Mouse (Mus musculus): ENCODE results near the gene Stum.

Gene Stum

DNA sequence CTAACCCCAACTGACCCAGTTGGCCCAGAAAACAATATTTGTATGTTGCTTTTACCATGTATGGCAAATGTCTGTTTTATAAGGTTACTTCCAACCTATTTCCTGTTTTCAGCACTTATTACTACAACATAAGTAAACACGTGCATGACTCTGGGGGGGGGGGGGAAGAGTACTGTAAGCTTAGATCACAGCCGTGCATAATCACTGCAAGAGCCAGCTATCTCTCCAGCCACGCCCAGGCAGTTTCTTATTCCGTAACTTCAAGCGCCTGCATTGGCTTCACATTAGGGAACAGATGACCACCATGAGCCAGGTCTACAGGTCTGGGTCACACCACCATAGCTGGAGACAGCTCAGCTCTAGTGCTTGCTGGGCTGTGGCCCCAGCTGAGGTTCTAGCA is 53.5 kb downstream of the Stum start:
- in situ Hi-C loops (cut with MboI, MseI): loop anchor here (10.0 kb wide), 1 partner anchor 335 kb away; no protein-coding TSS in a partner anchor

DNA sequence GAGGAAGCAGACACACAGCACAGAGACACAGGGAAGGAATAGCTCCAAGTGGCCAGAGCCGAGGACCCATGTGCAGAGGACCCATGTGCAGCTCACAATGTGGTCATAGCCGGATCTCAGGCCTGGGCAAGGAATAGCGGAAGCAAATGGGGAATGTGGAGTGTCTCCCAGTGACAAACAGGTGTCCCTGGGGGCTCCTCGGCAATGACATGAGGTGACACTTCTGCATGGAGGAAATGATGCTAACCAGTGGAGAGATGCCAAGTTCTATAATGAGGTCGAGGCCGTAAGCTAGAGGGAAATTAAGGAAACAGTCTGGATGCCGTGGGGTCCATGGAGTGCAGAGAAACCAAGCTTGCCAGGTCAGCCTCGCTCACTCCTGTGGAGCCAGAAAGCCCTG is 54.4 kb downstream of the Stum start:
- in situ Hi-C loops (cut with MboI, MseI): no loop called here

DNA sequence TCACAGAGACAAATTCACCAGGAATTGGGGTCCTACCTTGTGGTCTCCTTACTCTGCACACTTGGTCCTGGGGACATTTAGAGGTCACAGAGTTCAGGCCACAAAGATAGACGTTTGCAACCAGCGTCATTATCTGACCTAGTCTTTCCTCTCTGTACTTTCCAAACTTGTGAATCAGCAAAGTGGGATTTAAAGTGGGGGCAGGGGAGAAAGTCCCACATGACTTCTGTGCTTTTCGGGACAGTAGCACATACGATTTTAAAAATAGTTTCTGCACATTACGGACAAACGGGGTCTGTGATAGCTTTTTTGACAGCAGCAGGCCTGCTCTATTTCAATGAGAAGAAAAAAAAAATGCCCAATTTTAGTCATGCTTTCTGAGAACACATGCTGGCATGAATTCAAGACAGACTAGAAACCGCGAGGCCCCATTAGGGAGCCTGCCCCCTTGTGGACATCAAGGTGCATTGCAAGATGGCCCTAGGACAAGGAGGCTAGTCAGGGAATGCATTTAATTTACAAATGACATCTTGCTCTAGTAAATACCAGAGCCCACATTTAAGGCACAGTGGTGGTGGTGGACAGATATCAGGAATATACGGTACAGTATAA is 55.1 kb downstream of the Stum start:
- in situ Hi-C loops (cut with MboI, MseI): no loop called here

DNA sequence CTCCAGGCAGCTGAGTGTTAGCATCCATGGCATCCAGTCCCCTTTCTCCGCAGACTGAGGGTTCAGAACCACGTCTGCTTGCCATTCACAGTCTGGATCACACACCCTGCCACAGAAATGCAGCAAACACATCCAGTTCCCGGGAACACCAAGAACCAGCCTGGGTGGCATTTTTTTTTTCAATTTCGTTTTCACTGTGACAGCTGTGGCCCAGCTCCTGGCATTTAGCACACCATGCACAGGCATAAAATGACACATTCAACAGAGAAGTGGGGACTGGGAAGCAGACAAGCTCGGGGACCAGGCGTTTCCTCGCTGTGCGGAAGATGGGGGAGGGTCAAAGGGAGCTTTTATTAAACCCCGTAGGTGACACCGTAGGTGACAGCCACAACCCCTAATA is 55.6 kb downstream of the Stum start:
- in situ Hi-C loops (cut with MboI, MseI): no loop called here

DNA sequence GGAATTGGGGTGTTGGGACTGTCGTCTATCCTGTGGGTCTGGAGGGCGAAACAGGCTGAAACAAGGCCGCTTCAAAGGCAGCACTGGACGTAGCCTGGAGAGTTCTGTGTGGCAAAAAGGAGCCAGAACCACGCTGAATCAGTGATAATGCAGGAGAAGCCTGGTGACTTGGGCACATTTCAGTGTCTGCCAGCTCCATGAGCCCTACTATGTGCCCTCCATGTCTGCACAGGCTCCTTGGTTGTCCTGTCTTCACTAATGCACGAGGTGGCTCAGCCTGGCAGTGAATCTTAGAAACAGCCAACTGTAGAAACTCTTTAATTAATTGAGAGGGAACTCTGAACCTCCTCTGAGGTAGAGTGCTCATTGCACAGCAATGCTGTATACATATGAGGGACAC is 56.9 kb downstream of the Stum start:
- in situ Hi-C loops (cut with MboI, MseI): no loop called here

DNA sequence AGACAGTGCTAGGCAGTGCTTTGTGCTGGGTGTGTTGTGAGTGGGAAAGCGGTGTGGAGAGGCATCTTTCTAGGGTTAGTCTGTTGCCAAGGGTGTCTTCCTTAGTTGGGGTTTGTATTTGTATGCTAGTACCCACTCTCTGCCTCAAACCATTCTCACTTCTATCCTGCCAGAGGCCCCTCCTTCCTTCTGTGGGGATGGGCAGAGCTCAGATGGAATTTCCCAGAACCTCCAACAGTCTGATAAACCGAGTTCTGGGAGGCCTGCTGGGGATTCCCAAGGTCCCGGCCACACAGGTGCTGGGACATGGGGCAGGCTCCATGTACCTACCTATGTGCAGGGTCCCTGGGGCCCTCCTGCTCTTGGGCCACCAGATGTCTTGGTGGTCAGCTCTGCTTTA is 59.4 kb downstream of the Stum start:
- in situ Hi-C loops (cut with MboI, MseI): loop anchor here (5.0 kb wide), 1 partner anchor 152 kb away; no protein-coding TSS in a partner anchor

DNA sequence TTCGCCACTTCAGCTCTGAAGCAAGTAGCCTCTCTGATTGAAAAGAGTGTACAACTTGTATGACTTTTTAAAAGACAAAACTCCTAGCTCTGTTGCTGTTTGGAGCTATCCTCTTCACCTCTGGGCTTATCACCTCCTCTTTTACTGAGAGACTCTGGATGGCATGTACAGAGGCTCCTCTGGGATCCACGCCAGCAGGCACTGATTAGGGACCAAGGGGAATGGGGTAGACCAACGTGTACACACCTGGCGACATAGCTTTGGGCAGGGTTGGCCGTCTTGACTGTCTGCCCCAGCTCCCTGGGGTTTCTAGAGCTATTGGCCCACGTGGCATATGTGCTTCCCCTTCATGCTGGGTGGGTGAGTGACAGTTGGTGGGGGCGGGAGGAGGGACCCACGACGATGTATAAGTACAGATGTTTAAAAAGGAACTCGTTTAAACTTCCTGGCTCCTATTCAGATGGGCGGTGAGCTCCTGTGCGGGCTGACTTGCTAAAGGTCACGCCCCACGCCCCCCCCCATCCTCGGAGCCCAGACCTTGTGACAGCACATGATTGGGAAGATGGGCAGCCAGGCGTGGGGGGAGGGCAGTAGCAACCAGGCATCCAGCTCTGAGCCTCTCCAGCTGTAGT is 60.2 kb downstream of the Stum start:
- in situ Hi-C loops (cut with MboI, MseI): loop anchor here (5.0 kb wide), 1 partner anchor 151 kb away; no protein-coding TSS in a partner anchor

DNA sequence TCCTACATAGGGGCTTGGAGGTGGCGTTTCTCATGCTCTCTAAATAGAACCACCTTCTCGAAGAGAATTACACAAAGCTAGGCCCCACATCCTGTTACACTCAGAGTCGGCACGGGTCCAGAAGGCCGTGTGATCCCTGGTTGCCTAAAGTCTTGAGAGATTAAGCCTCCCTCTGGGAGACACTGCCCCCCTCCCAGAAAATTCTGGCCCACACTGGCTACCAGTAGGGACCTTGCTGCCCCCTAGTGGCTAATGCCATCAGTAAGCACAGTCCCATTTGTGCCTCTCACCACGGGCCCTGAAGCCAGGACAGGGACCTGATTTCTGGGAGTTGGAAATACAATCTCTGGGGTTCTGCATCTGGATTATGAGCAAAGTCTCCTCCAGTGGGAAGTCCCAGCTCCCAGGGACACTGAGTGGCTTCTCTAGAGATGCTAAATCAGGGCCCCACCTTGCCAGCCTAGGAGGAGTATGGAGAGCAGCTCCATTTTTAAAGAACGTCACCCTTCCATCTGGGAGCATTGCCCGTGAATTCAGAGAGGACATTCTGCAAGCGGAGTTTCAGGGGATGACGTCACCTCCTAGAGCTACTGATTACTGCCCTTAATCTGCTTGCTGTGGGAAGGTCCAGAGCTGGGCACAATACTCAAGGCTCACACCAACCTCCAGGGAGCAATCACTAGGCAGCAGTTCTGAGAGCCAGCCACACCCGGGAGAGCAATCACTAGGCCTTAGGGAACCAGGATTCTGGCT is 61.1 kb downstream of the Stum start:
- in situ Hi-C loops (cut with MboI, MseI): loop anchor here (5.0 kb wide), 1 partner anchor 150 kb away; no protein-coding TSS in a partner anchor

DNA sequence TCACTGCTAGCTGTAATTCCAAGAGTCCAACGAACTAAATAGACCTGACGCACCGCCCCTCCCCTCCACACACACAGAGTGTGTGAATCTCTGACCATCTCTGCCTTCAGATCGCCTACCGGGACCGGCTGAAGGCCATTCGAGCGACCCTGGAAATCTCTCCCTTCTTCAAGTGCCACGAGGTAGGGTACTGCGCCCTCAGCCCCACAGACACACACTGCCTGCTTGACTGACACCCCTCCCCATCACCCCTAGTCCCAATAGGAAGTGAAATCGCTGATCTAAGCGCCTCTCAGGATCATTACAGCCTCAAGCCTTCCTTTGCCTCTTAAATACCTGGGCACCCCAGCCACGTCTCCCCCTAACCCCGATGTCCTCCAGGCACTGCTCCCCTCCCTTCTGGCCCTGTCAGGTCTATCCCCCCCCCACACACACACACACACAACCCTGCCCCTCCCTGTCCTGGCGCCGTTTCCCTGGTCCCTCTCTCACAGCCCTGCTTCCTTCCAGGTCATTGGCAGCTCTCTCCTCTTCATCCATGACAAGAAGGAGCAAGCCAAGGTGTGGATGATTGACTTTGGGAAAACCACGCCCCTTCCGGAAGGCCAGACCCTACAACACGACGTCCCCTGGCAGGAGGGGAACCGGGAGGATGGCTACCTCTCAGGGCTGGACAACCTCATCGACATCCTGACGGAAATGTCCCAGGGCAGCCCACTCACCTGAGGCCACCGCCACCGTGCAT is 62.0 kb downstream of the Stum start:
- in situ Hi-C loops (cut with MboI, MseI): loop anchor here (5.0 kb wide), 1 partner anchor 149 kb away; no protein-coding TSS in a partner anchor

DNA sequence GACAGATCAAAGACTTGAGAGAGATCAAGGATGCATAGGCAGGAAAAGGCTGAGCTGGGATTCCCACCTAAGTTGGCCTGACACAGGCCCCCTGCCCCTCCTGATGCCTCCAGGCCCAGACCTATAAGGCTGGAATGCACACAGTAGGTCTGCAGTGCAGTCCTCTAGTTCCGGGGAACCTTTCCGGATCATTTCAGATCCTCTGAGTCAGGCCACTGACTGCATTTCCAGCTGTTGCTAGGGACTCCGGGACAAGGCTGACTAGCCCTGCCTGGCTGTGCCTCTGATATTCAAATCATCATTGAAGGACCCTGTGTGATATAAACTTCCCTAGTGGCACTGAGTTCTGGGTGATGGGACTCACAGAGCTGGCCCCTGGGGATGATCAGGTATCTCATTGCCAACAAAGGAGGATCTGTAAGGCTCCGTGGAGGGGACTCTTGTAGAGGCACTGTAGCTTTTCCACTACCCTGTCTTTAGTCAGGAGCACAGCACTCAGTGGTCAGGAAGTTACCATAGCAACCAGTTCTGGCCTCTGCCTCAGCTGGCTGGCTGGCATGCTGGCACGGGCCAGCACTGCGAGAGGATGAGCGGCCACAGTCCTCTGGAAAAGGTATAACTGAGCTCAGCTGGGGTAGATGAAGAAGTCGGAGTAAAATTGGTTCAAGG is 62.7 kb downstream of the Stum start:
- in situ Hi-C loops (cut with MboI, MseI): loop anchor here (5.0 kb wide), 1 partner anchor 148 kb away; no protein-coding TSS in a partner anchor

DNA sequence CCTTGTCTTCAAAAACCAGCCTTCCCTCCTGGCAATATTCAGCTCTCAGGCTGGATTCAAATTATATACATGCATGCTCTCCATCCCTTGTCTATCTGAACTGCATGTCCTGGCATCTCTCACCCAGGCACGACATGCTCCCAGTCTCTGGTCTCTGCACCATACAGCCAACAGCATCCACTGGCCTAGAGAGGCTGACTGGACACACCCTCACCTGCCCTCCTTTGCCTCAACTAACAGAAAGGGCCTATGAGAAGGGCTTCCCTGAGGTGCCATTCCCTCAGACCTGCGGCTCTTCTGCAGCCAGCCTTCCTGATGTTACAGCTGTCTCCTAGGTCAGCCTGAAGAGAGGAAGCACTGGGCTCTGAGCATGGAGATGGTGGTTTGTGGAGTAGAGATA is 64.2 kb downstream of the Stum start:
- in situ Hi-C loops (cut with MboI, MseI): no loop called here

DNA sequence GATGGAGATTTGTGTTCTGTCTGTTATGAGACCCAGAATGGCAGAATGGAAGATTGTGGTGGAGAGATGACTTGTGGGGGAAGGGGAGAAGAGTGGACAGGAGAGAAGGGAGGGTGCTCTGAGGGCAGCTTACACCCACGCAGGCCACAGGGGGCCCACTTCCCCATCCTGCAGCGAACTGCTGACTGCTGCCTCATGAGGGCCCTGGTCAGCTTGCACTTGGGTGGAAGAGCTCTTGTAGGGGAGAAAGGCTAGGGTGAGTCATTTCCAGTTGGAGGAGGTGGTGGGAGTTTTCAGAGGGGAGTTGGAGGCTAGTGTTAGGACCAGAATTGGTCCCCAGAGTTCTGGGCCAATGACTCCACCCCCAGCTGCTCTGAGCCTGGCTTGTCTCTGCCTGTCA is 66.2 kb downstream of the Stum start:
- in situ Hi-C loops (cut with MboI, MseI): no loop called here

DNA sequence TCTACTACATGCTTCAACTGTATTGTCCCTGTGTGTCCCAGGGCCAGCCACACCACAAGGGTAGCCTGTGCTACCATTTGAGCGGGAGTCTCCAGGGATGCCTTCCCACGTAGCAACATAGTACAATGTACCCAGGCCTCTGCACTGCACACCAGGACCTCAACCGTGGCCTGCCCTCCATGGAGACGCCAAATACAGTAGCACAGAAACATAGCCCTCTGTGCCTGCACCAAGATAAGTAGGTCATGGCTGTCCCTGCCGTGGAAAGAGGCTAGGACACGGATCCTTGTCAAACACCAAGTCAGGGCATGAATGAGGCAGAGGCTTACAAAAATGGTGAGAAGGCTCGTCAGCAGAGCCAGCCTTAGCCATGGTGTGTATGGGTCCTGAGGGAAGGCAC is 67.5 kb downstream of the Stum start:
- in situ Hi-C loops (cut with MboI, MseI): no loop called here

DNA sequence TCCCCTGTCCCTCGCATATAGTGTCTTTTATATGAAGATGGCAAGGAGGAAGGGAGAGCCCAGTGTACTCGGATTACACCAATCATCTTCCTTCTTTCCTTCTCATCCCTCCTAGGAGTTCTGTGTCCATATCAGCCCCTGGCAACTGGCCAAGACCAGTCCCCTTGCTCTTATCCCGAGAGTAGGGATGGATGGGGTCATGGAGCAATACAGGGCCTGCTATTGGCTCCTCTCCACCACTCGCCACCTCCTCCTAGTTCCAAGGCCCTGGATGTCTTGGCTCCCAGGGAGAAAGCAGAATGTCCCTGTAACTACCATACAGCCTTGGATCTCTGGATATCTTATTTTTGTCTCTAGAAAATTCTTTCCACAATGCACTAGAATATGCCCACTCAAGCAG is 68.2 kb downstream of the Stum start:
- in situ Hi-C loops (cut with MboI, MseI): no loop called here

DNA sequence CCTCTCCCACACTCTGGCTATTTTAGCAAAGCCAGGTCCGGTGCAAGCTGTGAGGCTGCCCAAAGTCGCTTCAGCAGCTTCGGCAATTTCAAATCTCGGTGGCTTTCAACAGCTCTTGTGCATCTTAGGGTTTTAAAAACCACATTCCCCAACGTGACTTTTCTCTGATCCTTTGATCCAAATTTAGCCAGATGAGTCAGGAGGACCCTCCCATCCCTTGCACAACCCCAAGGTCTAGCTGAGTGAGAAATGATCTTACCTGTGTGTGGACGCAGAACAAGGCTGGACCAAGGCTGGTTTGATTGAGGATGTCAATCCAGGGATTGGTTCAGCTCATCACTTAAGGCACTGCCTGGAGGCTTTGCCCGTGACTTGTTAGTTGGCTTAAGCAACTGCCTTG is 73.0 kb downstream of the Stum start:
- in situ Hi-C loops (cut with MboI, MseI): no loop called here

DNA sequence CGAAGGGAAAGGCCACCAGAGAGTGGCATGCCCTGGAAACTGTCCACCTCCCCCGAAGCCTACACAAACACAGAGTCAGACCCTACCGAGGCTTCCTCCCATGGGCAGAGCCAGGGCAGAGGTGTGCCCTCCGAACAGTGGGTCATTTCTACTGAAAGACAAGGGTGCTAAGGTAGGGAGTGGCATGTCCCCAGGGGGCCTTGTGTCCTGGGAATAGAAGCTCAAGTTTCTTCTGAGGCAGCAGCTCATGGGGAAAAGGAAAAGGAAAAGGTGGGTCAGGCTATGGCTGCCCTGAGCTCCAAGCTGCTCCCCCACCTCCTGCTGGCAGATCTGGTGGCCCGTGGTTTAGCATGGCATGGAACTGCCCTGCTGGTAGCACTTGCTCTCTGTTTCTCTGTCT is 73.5 kb downstream of the Stum start:
- in situ Hi-C loops (cut with MboI, MseI): loop anchor here (5.0 kb wide), 1 partner anchor 77 kb away; the partner anchor contains the start of gene Itpkb

DNA sequence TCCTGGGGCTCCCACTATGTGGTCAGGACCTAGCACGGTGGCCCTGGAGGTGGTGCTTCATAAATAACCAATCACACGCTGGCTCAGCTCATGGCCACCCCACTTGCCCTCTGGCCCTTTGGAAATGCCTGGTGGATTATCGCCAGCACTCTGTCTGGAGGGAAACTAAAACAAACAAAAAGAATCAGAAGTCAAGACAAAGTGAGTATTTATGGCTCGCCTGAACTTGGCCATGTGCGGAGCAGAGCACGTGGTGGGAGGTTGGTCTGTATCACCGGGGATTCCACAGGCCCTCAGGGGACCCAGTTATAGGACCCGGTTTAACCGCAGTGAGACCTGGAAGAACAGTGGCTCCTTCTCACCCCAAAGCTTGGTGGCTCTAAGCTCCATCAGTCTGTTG is 74.5 kb downstream of the Stum start:
- in situ Hi-C loops (cut with MboI, MseI): loop anchor here (5.0 kb wide), 1 partner anchor 77 kb away; the partner anchor contains the start of gene Itpkb

DNA sequence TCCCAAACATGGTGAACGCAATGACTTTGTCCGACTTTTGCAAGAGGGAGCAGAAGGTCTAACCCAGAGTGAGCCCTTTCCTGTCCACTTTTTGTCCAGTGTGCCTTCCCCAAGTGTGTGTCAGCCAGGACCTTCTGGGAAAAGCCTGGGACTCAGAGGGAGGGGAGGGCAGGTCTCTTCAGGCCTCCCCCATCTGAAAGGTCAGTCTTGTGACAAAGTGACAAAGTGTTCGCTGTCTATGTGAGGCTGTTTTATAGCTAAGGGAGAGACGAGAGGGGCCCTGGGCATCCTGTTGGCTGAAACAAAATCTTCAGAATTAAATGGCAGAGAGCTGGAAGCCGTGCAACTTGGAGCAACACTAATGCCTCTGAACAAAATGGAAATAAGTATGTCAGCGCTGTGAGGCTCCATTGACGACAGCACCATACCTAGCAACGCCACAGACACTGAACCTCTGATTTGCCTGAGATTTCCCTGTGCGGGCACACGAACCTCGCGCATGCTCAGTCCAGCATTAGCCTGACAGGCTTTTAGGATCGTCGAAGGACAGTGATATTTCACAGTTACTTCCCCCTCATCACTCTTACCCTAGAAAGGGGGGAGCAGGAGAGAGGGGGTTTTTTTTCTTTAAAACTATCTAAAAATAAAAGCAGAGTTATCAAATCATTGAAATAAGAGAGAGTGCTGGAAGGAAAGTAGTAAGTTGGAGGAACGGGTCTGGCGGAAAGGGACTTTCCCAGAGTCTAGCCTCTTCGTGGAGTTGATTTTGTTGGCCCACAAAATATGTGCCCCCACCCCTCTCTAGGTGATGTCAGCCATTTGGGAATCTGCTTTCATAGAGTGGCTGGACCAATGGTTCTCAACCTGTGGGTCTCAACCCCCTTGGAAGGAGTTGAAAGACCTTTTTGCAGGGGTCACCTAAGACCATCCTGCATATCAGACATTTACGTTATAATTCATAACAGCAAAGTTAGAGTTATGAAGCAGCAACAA is 75.3 kb downstream of the Stum start:
- in situ Hi-C loops (cut with MboI, MseI): loop anchor here (5.0 kb wide), 1 partner anchor 76 kb away; the partner anchor contains the start of gene Itpkb

DNA sequence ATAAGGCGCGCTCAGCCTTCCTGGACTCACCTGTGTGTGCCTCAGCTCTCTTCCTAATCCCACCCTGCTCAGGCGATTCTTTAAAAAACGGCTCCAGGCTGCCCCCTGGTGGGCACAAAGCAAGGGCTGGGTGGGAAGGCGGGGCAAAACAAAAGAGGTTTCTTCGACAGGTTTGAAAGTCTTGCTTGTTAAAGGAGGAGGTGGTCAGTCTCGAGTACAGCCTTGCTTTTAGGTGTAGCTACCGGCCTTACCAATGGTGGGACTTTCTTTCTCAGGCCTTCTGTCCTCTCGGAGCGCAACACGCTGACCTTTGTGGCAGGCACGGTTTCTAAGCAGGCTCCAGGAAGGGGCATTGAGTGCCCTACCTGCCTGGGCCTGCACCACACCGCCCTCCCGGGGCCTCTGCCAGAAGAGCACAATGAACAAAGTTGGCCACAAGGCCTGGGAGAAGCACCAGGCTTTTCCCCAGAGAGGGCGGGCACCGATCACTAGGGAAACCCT is 76.1 kb downstream of the Stum start:
- in situ Hi-C loops (cut with MboI, MseI): loop anchor here (5.0 kb wide), 1 partner anchor 75 kb away; the partner anchor contains the start of gene Itpkb
